Mouse (Mus musculus): ENCODE results near the gene Fam169a. TPM values are rescaled to one million over a fixed set of nuclear protein-coding genes. Genes with fewer than 3 reads are reported as not detected.
"Not testable (repeated sequence)": the region's sequence is repeated elsewhere in the genome, so short reads cannot be mapped to it uniquely, and the experiment has no call there.

The Fam169a gene
- polyA plus RNA-seq, 1 experiment from 2014 or later: 0.70 TPM

DNA sequence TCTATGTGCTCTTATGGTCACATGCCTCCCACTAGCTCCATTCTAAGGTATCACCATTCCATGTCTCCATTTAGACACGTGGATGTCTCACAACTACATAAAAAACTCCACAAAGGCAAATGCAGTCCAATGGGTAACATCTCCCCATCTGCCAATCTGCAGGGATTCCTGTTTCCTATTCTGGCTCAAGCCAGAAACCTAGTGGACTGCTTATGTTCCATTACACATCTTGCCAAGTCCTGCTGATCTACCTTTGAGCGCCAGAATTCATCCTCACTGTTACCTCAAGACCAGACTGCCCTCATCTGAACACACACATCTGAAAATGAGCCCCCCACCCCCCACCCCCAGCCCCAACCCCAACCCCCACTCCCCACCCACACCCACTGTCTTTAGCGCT lies 4.9 kb upstream of the Fam169a start:
- Histone ChIP-seq H3K4me3 (ENCODE audit: low read depth, low read length) (no peak overlapping the region), H3K27me3 (ENCODE audit: control insufficient read depth, insufficient read depth, low read length) (no peaks in the 10 kb centered on the region), H3K4me1 (replicated peaks; ENCODE audit: control insufficient read depth, insufficient read depth) (no peaks in the 10 kb centered on the region), H3K27ac (replicated peaks) (no peak overlapping the region), H3K4me2 (replicated peaks; ENCODE audit: low read depth) (no peak overlapping the region), H3K36me3 (ENCODE audit: control insufficient read depth, insufficient read depth, low read length) (no peaks in the 10 kb centered on the region), H3K9me3 (ENCODE audit: control insufficient read depth, low read length) (no peaks in the 10 kb centered on the region), H3K9ac (ENCODE audit: low read length) (no peak overlapping the region)
- no peak for TF ChIP-seq EP300 (optimal IDR thresholded peaks at IDR 0.05)
- TF ChIP-seq CTCF (IDR thresholded peaks at IDR 0.05; ENCODE audit: low read depth): no peak
- DNase-seq (ENCODE audit: low spot score): no peak
- WGBS: 96% methylated on average over 3 of the region's 3 CpGs
- ATAC-seq (ENCODE audit: low FRiP score, low TSS enrichment): no peak

DNA sequence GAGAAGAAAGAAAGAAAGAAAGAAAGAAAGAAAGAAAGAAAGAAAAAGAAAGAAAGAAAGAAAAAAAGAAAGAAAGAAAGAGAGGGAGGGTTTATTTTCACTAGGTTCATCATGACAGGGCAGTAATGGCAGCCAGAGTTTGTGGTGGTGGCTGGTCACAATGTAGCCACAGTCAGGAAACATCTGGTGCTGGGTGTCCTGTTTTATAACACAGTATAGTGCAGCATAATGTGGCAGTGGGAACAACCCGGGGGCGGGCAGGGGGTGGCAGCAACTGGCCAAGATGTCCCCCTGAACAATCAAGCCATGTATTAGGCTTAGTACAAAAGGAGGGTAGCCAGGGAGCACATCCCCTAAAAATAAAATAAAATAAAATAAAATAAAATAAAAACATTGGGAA lies 3.7 kb upstream of the Fam169a start:
- no peak overlapping the region for H3K9ac ChIP-seq (ENCODE audit: low read length)
- H3K9me3 ChIP-seq (ENCODE audit: control insufficient read depth, low read length): no peaks in the 10 kb centered on the region
- TF ChIP-seq CTCF (IDR thresholded peaks at IDR 0.05; ENCODE audit: low read depth) (no peak), EP300 (optimal IDR thresholded peaks at IDR 0.05) (no peak)
- no peak overlapping the region for H3K4me3 ChIP-seq (ENCODE audit: low read depth, low read length)
- no peak for ATAC-seq (ENCODE audit: low FRiP score, low TSS enrichment)
- no peak overlapping the region for H3K4me2 ChIP-seq (replicated peaks; ENCODE audit: low read depth)
- WGBS: 80% methylated on average over 2 of the region's 2 CpGs
- H3K36me3 ChIP-seq (ENCODE audit: control insufficient read depth, insufficient read depth, low read length): no peaks in the 10 kb centered on the region
- H3K4me1 ChIP-seq (replicated peaks; ENCODE audit: control insufficient read depth, insufficient read depth): no peaks in the 10 kb centered on the region
- no peak for DNase-seq (ENCODE audit: low spot score)
- no peak overlapping the region for H3K27ac ChIP-seq (replicated peaks)
- no peaks in the 10 kb centered on the region for H3K27me3 ChIP-seq (ENCODE audit: control insufficient read depth, insufficient read depth, low read length)

DNA sequence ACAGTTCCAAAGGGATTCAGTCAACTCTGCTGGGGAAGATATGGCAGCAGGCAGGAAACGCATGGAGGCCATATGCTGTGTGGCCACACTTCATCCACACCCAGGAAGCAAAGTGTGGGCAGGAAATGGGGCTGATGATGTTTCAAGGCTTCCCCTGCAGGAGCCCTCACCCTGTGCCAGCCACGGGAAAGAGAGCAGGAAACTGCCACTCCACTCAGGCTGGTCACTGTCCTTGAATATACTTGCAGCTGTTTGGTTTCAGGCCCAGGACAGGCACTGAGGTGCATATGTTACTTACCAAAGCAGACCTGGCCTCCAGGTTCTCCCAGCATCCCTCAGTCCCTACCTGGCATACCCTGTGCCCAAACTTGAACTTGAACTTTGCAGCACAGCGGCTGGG lies 2.7 kb upstream of the Fam169a start:
- DNase-seq (ENCODE audit: low spot score) (no peak), ATAC-seq (ENCODE audit: low FRiP score, low TSS enrichment) (no peak)
- no peaks in the 10 kb centered on the region for H3K4me1 ChIP-seq (replicated peaks; ENCODE audit: control insufficient read depth, insufficient read depth)
- H3K4me2 ChIP-seq (replicated peaks; ENCODE audit: low read depth): no peak overlapping the region
- WGBS: 51% methylated on average over 3 of the region's 3 CpGs
- no peaks in the 10 kb centered on the region for H3K27me3 ChIP-seq (ENCODE audit: control insufficient read depth, insufficient read depth, low read length)
- TF ChIP-seq CTCF (IDR thresholded peaks at IDR 0.05; ENCODE audit: low read depth): no peak
- H3K36me3 ChIP-seq (ENCODE audit: control insufficient read depth, insufficient read depth, low read length): no peaks in the 10 kb centered on the region
- no peak overlapping the region for H3K4me3 ChIP-seq (ENCODE audit: low read depth, low read length)
- no peak overlapping the region for H3K9ac ChIP-seq (ENCODE audit: low read length)
- no peak overlapping the region for H3K27ac ChIP-seq (replicated peaks)
- no peaks in the 10 kb centered on the region for H3K9me3 ChIP-seq (ENCODE audit: control insufficient read depth, low read length)

DNA sequence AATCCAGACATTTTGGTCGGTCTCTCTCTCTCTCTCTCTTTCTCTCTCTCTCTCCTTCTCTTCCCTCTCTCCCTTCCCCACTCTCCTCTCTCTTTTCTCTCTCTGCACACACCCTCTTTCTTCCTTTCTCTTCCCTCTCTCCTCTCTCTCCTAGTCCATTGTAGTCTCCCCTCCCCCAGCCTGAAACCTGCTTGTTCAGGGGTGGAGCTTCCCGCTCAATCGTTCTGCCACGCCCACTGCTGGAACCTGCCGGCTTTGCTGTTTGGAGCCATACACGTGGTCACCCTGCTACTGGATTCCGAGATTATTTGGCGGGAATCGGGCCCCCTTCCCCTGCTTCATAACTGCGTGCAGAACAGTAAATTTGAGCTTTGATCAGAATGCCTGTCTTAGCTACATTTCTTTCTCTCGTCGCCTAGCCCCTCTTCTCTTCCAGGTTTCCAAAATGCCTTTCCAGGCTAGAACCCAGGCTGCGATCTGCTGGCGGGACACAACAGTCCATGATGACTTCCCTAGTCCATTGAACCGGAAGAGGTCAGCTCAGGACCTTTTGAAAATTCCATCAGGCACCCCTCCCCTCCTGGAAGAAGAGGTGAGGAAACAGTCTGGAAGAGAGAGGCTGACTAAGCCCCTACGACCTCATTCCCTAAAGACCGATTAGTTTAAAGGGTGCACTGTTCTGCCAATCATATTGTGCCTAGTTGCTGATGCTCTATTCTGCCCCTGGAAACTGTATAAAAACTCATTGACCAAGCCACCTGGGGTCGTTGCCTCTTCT lies 2.1 kb upstream of the Fam169a start:
- H3K27me3 ChIP-seq (ENCODE audit: control insufficient read depth, insufficient read depth, low read length); ATAC-seq (ENCODE audit: low FRiP score, low TSS enrichment); H3K27ac ChIP-seq (replicated peaks); H3K9ac ChIP-seq (ENCODE audit: low read length); H3K4me1 ChIP-seq (replicated peaks; ENCODE audit: control insufficient read depth, insufficient read depth); H3K9me3 ChIP-seq (ENCODE audit: control insufficient read depth, low read length); H3K4me2 ChIP-seq (replicated peaks; ENCODE audit: low read depth); H3K36me3 ChIP-seq (ENCODE audit: control insufficient read depth, insufficient read depth, low read length); H3K4me3 ChIP-seq (ENCODE audit: low read depth, low read length): not testable (repeated sequence)
- 47% methylated on average over 18 of the region's 18 CpGs for WGBS
- peak; percentile 29 for DNase-seq (ENCODE audit: low spot score)

DNA sequence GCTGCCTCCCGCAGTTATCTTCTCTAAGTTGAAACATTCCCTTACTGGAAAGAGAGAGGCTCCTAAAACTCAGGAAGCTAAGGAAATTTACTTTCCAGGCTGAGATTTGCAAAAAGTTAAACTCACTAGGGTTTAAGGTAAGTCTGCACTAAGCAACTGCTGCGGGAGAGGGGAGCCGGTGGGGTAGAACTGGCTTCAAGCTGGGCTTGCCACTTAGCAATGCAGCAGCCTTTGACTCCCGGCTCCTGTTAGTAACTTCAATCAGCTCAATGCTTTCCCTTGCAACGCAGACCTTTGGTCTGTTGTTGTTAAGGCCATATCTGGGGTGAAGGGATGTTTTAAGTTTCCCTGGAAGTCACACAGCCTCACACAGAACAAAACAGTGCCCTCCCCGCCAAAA lies 605 bp downstream of the Fam169a start:
- WGBS: 39% methylated on average over 6 of the region's 6 CpGs
- no peak overlapping the region for H3K4me3 ChIP-seq (ENCODE audit: low read depth, low read length)
- no peaks in the 10 kb centered on the region for H3K36me3 ChIP-seq (ENCODE audit: control insufficient read depth, insufficient read depth, low read length)
- H3K27ac ChIP-seq (replicated peaks): no peak overlapping the region
- TF ChIP-seq CTCF (IDR thresholded peaks at IDR 0.05; ENCODE audit: low read depth): no peak
- no peak for TF ChIP-seq EP300 (optimal IDR thresholded peaks at IDR 0.05)
- no peak for DNase-seq (ENCODE audit: low spot score)
- no peak for ATAC-seq (ENCODE audit: low FRiP score, low TSS enrichment)
- H3K9ac ChIP-seq (ENCODE audit: low read length): no peak overlapping the region
- H3K9me3 ChIP-seq (ENCODE audit: control insufficient read depth, low read length): no peaks in the 10 kb centered on the region
- H3K4me1 ChIP-seq (replicated peaks; ENCODE audit: control insufficient read depth, insufficient read depth): no peaks in the 10 kb centered on the region
- 0 out of 2 replicates have a peak, but pooled peaks cover 5% of the 10 kb centered on the region for H3K27me3 ChIP-seq (ENCODE audit: control insufficient read depth, insufficient read depth, low read length)
- H3K4me2 ChIP-seq (replicated peaks; ENCODE audit: low read depth): no peak overlapping the region

DNA sequence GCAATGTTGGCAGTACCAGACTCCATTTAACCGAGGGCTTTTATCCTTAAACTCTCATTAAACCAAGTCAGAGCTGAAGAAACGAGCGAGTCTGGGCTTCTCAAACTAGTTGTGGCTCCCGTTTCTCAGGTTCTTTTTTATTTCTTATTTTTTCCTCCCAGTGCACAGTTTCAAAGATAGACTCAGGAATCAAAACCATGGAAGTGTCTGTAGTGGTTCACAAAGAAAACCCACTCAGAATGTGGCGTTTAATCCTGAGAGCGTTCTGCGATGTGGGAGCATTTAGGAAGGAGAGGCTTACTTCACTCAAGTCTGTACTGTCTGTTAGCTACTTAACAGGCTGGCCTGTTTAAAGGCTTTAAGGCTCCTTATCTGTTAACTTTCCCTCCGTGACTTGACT lies 1.1 kb downstream of the Fam169a start:
- DNase-seq (ENCODE audit: low spot score) (no peak), ATAC-seq (ENCODE audit: low FRiP score, low TSS enrichment) (no peak)
- no peak overlapping the region for H3K9ac ChIP-seq (ENCODE audit: low read length)
- H3K4me1 ChIP-seq (replicated peaks; ENCODE audit: control insufficient read depth, insufficient read depth): no peaks in the 10 kb centered on the region
- H3K27ac ChIP-seq (replicated peaks): no peak overlapping the region
- 70% methylated on average over 8 of the region's 8 CpGs for WGBS
- H3K9me3 ChIP-seq (ENCODE audit: control insufficient read depth, low read length): no peaks in the 10 kb centered on the region
- H3K36me3 ChIP-seq (ENCODE audit: control insufficient read depth, insufficient read depth, low read length): no peaks in the 10 kb centered on the region
- TF ChIP-seq CTCF (IDR thresholded peaks at IDR 0.05; ENCODE audit: low read depth) (no peak), EP300 (optimal IDR thresholded peaks at IDR 0.05) (no peak)
- no peak overlapping the region for H3K4me3 ChIP-seq (ENCODE audit: low read depth, low read length)
- no peak overlapping the region for H3K4me2 ChIP-seq (replicated peaks; ENCODE audit: low read depth)
- H3K27me3 ChIP-seq (ENCODE audit: control insufficient read depth, insufficient read depth, low read length): 0 out of 2 replicates have a peak, but pooled peaks cover 5% of the 10 kb centered on the region
